Mouse (Mus musculus) adrenal gland, adult 8-10 months (tissue): ENCODE results near the gene Sspo. TPM values are rescaled to one million over a fixed set of nuclear protein-coding genes. Genes with fewer than 3 reads are reported as not detected.

ENCODE experiments used
- DNase-seq: peaks from one replicate; pipeline ENCODE4 v3.0.0; 2022
- microRNA-seq, 2 experiments: library from miRNA; unstranded; fragments of <30 nt; microRNA quantifications; one replicate each; pipeline ENCODE4 v1.2.0; 2022
- total RNA-seq, 4 experiments: library from RNA; stranded (reverse); gene quantifications; 2 replicates each; pipeline ENCODE4 v1.2.4; 2022

Gene Sspo
- total RNA-seq, 4 experiments from 2014 or later = 2.7 to 9.7 (median 5.6) TPM

- peak; percentile 82 for DNase-seq
These were observed 93.8 kb downstream of the Sspo start for GRCm38 (mm10) chr6:48541560-48542450.

GRCm38 (mm10) chr6:48542631-48543030 is 94.6 kb downstream of the Sspo start:
- DNase-seq = no peak

GRCm38 (mm10) chr6:48545251-48545650 is 97.2 kb downstream of the Sspo start:
- no peak for DNase-seq

GRCm38 (mm10) chr6:48546271-48546670 is 98.2 kb downstream of the Sspo start:
- DNase-seq = no peak

- no peak for DNase-seq
These were observed 98.8 kb downstream of the Sspo start for GRCm38 (mm10) chr6:48546858-48547257.

- DNase-seq = no peak
These were observed 100.3 kb downstream of the Sspo start for GRCm38 (mm10) chr6:48548314-48548713.

Small RNA genes within 50 kb of the gene (microRNA-seq; reads per million reads assigned to microRNA genes)
- 0 reads per million in 2 experiments for gene Gm24325

Other genes with a start within 250 kb of the Sspo start
- 10 to 100 TPM; 44.0 to 56.6 (median 50.8) TPM for gene Krba1, start 52.6 kb upstream of the Sspo start, total RNA-seq
- 10 to 100 TPM; 56.7 to 68.0 (median 60.6) TPM for gene Zfp467, start 2.4 kb upstream of the Sspo start, total RNA-seq
- gene Atp6v0e2, start 89.4 kb downstream of the Sspo start, total RNA-seq = 100 to 1,000 TPM; 100 to 130 (median 113) TPM
- 10 to 100 TPM; 45.6 to 49.5 (median 49.1) TPM for gene Lrrc61, start 106.6 kb downstream of the Sspo start, total RNA-seq
- gene Rarres2, start 124.6 kb downstream of the Sspo start, total RNA-seq = 100 to 1,000 TPM in 1 of 4 experiments, 10 to 100 TPM in 3; 68.8 to 138 (median 88.5) TPM
- not detected for gene Gm45021, start 141.4 kb downstream of the Sspo start, total RNA-seq
- 10 to 100 TPM; 59.1 to 84.5 (median 79.5) TPM for gene Repin1, start 145.7 kb downstream of the Sspo start, total RNA-seq
- 1 to 10 TPM in 3 of 4 experiments, not detected in 1; 1.8 to 7.7 (median 2.6) TPM for gene Gm44965, start 145.7 kb downstream of the Sspo start, total RNA-seq
- gene Zfp775, start 153.8 kb downstream of the Sspo start, total RNA-seq = 10 to 100 TPM; 10.8 to 14.9 (median 13.4) TPM
- gene AI854703, start 178.5 kb downstream of the Sspo start, total RNA-seq = 1 to 10 TPM; 1.9 to 6.3 (median 4.1) TPM
- gene Gimap8, start 199.0 kb downstream of the Sspo start, total RNA-seq = 10 to 100 TPM in 2 of 4 experiments, 1 to 10 TPM in 2; 9.1 to 15.2 (median 11.7) TPM
- gene Gimap9, start 227.9 kb downstream of the Sspo start, total RNA-seq = 1 to 10 TPM; 6.9 to 8.3 (median 7.0) TPM
- 10 to 100 TPM; 29.1 to 56.5 (median 49.4) TPM for gene Gimap4, start 236.3 kb downstream of the Sspo start, total RNA-seq